Mouse (Mus musculus): Measurements from ENCODE around the gene Ccdc69.
"Not testable (repeated sequence)": the region's sequence is repeated elsewhere in the genome, so short reads cannot be mapped to it uniquely, and the experiment has no call there.

The Ccdc69 gene

GRCm38 (mm10) chr11:55077331-55078231 is at the start of gene Ccdc69:
Ccdc69 (minus strand) TSS chr11:55078131.
- DNase-seq (ENCODE audit: low read depth, low spot score): peak; percentile 45

GRCm38 (mm10) chr11:55126663-55127062 is 48.7 kb upstream of the Ccdc69 start:
- DNase-seq (ENCODE audit: low read depth, low spot score): no peak

GRCm38 (mm10) chr11:55121430-55121829 is 43.5 kb upstream of the Ccdc69 start:
- DNase-seq (ENCODE audit: low read depth, low spot score): no peak

- no peak for DNase-seq (ENCODE audit: low read depth, low spot score)
Measured at GRCm38 (mm10) chr11:55120821-55121271, 42.9 kb upstream of the Ccdc69 start.

- no peak for DNase-seq (ENCODE audit: low read depth, low spot score)
Measured at GRCm38 (mm10) chr11:55120279-55120678, 42.3 kb upstream of the Ccdc69 start.

GRCm38 (mm10) chr11:55117031-55117430 is 39.1 kb upstream of the Ccdc69 start:
- no peak for DNase-seq (ENCODE audit: low read depth, low spot score)

- DNase-seq (ENCODE audit: low read depth, low spot score): no peak
Measured at GRCm38 (mm10) chr11:55116004-55116403, 38.1 kb upstream of the Ccdc69 start.

GRCm38 (mm10) chr11:55114291-55114690 is 36.4 kb upstream of the Ccdc69 start:
- DNase-seq (ENCODE audit: low read depth, low spot score): no peak

GRCm38 (mm10) chr11:55113861-55114250 is 35.9 kb upstream of the Ccdc69 start:
- DNase-seq (ENCODE audit: low read depth, low spot score): not testable (repeated sequence)

- no peak for DNase-seq (ENCODE audit: low read depth, low spot score)
Measured at GRCm38 (mm10) chr11:55113209-55113860, 35.4 kb upstream of the Ccdc69 start.

GRCm38 (mm10) chr11:55110566-55111169 is 32.7 kb upstream of the Ccdc69 start:
- DNase-seq (ENCODE audit: low read depth, low spot score): no peak

- DNase-seq (ENCODE audit: low read depth, low spot score): no peak
Measured at GRCm38 (mm10) chr11:55109521-55110300, 31.8 kb upstream of the Ccdc69 start.

GRCm38 (mm10) chr11:55106636-55107035 is 28.7 kb upstream of the Ccdc69 start:
- no peak for DNase-seq (ENCODE audit: low read depth, low spot score)

GRCm38 (mm10) chr11:55105389-55105788 is 27.5 kb upstream of the Ccdc69 start:
- DNase-seq (ENCODE audit: low read depth, low spot score): no peak

- no peak for DNase-seq (ENCODE audit: low read depth, low spot score)
Measured at GRCm38 (mm10) chr11:55103229-55103628, 25.3 kb upstream of the Ccdc69 start.

- no peak for DNase-seq (ENCODE audit: low read depth, low spot score)
Measured at GRCm38 (mm10) chr11:55102015-55102414, 24.1 kb upstream of the Ccdc69 start.

GRCm38 (mm10) chr11:55099868-55100267 is 21.9 kb upstream of the Ccdc69 start:
- no peak for DNase-seq (ENCODE audit: low read depth, low spot score)

GRCm38 (mm10) chr11:55099019-55099771 is 21.3 kb upstream of the Ccdc69 start:
- DNase-seq (ENCODE audit: low read depth, low spot score): no peak

- no peak for DNase-seq (ENCODE audit: low read depth, low spot score)
Measured at GRCm38 (mm10) chr11:55098189-55098915, 20.4 kb upstream of the Ccdc69 start.
